Mouse (Mus musculus): ENCODE results near the gene Iqcg.

DNA sequence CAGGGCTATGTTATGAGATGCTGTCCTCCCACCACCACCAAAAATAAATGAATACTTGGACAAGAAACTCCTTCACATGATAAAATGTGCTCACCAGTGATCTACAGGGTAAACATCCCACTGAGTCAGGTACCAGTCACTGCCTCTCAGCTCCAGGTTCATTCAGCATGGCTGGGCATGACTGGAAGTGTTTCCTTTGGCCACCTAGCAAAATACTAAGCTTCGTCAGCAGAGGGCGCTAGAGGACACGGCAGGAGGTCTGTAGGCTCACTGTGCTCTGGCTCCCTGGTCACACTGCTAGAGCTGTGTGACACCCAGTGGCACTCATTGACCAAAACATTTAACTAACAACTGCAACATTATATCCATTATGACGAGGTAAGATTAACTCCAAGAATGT, 32.3 kb downstream of the Iqcg start:
- TF ChIP-seq POLR2A (IDR thresholded peaks at IDR 0.05; ENCODE audit: insufficient read length, low read depth) = no peak
- no peak for TF ChIP-seq POLR2AphosphoS2 (IDR thresholded peaks at IDR 0.05; ENCODE audit: insufficient read length, low read depth)
- TF ChIP-seq SRF (IDR thresholded peaks at IDR 0.05; ENCODE audit: control insufficient read depth, insufficient read length, low read depth) = no peak
- TF ChIP-seq REST (IDR thresholded peaks at IDR 0.05; ENCODE audit: insufficient read depth, insufficient read length) = no peak
- TF ChIP-seq CEBPB (IDR thresholded peaks at IDR 0.05; ENCODE audit: insufficient read depth, poor library complexity, severe bottlenecking) = no peak
- TF ChIP-seq MAX (IDR thresholded peaks at IDR 0.05; ENCODE audit: low read depth) = no peak
- TF ChIP-seq MYOD1 (IDR thresholded peaks at IDR 0.05; ENCODE audit: control insufficient read depth in 1 of 3, insufficient read length in 2 of 3, low read depth in 2 of 3) = no peak

All from myocyte (in vitro differentiated cells).